27 mouse cellular contexts compared by ENCODE assay signal in genomic region chr9:96789906-96790305, GRCm38 (mm10). TPM values are rescaled to one million over a fixed set of nuclear protein-coding genes. Genes with fewer than 3 reads are reported as not detected.
DNase-seq lines count a peak whose midpoint lies in the region; ATAC-seq and TF ChIP-seq lines count a peak whose summit lies in the region.
"Had no signal": no experiment of that assay in that cellular context is flagged by ENCODE, and none has a peak within 500 bp of the region (broad histone marks: within the 10 kb centered on the region; RNA-seq: fewer than 3 reads in every experiment).

No protein-coding gene starts in this region.

- in situ Hi-C loops in Patski (cut with MboI; ENCODE audit: low pct_unique_long_range_greater_than_20kb), result loop anchor here (5.0 kb wide), 1 partner anchor 72 kb away; no protein-coding TSS in a partner anchor

- no peaks in the 10 kb centered on the region for H3K27me3 ChIP-seq in Patski
- H3K27me3 ChIP-seq: embryonic facial prominence, embryonic 12.5 days; embryonic facial prominence, embryonic 15.5 days; forebrain, embryonic 13.5 days; heart, embryonic 12.5 days; heart, embryonic 15.5 days; hindbrain, embryonic 13.5 days; intestine, embryonic 15.5 days had no signal

- DNase-seq in 3134 (ENCODE audit: extremely low read depth, insufficient read length, low spot score), result peak; percentile 34
- peak; percentile 18 for DNase-seq in 416B (ENCODE audit: low read depth)
- peak; percentile 79 for DNase-seq in Patski (ENCODE audit: low read depth, low spot score)
- peak; percentile 82 for DNase-seq in fat pad, adult 2 months (ENCODE audit: extremely low read depth, low read depth, low spot score)
- DNase-seq in layer of hippocampus, adult 9-10 months (ENCODE audit: low spot score), result no peak
- DNase-seq in left cerebral cortex, postnatal 4 days, result no peak
- DNase-seq in kidney, postnatal 25 days, result no peak
- DNase-seq: adrenal gland, adult 2 months; B cell, adult 2 months; cerebellum, adult 11 months; cerebellum, adult 2 months; cerebellum, adult 9-11 months; forebrain, postnatal 0 days; gastrocnemius, postnatal 25 days; heart, postnatal 10 days; heart, postnatal 36 days; kidney, adult 18-20 months had no signal

- intact Hi-C loops in left cerebral cortex, postnatal 4 days (cut with DNase I), result no loop called here

- POLR2A ChIA-PET in Patski (lab: Charles Lee), result no interaction called here

- ATAC-seq in Patski, result peak; percentile 65
- no peak for ATAC-seq in megakaryocyte progenitor cell, adult 5-6 weeks (replicated peaks; ENCODE audit: poor library complexity)
- ATAC-seq: CD4-positive, CD25-positive, alpha-beta regulatory T cell, adult 4 months; forebrain, embryonic 13.5 days; forebrain, postnatal 0 days; hindbrain, embryonic 16.5 days; intestine, embryonic 15.5 days had no signal

- CTCF ChIA-PET in Patski (lab: Charles Lee), result interaction anchor here (1.0 to 1.8 kb wide), 4 partner anchors 9 to 120 kb away, joined by 3 to 7 read pairs (median 4); no protein-coding TSS in a partner anchor

- TF ChIP-seq CTCF in Patski (IDR thresholded peaks at IDR 0.05), result no peak

RNA-seq across cellular contexts. Expression of gene Zbtb38, which starts 37.3 kb away (rescaled TPM):
- 59.2 TPM for polyA plus RNA-seq in Patski (2021)
- total RNA-seq in left cerebral cortex, postnatal 4 days (2021), result 10 to 100 TPM; 65.6 to 66.3 TPM
- 23.5 and 27.8 TPM in 2 replicates for total RNA-seq in megakaryocyte progenitor cell, adult 5-6 weeks (2015)
- total RNA-seq in megakaryocyte progenitor cell, adult 5-6 weeks (2017), result 24.2 and 25.7 TPM in 2 replicates

Comparison
In these comparisons a context has a peak if more than half of its experiments do, and no peak if none do; other contexts are left out.
1. DNase-seq: peak in 3134 (single experiment), 416B (single experiment), Patski (single experiment) and fat pad, adult 2 months (single experiment); none in layer of hippocampus, adult 9-10 months (single experiment), left cerebral cortex, postnatal 4 days (single experiment) and kidney, postnatal 25 days (0 of 2).